Mouse (Mus musculus) ES-Bruce4 (cell line): ENCODE results near the gene Tekt5.

ENCODE experiments used
- CTCF ChIP-seq: IDR thresholded peaks from one replicate; pipeline ENCODE4 v1.8.1; 2011; ENCODE audit warnings: low read depth, low read length
- EP300 ChIP-seq: IDR thresholded peaks from 2 replicates; pipeline ENCODE4 v1.6.1; 2011; ENCODE audit warnings: low read depth, low read length; ENCODE audit not compliant: insufficient read depth
- POLR2A ChIP-seq: IDR thresholded peaks from one replicate; pipeline ENCODE4 v1.8.1; 2011; ENCODE audit warnings: low read length; ENCODE audit not compliant: insufficient read depth

GRCm38 (mm10) chr16:10365796-10366195, 29.5 kb downstream of the Tekt5 start:
- no peak for TF ChIP-seq POLR2A
- no peak for TF ChIP-seq EP300
- TF ChIP-seq CTCF, result no peak
